Mouse (Mus musculus) lung, postnatal 36 days (tissue): ENCODE measurements around the gene Apoa5.

Experiments used
- DNase-seq: peaks from one replicate; pipeline ENCODE4 v3.0.0; 2022; ENCODE audit warnings: mixed read lengths

Apoa5 gene

DNA sequence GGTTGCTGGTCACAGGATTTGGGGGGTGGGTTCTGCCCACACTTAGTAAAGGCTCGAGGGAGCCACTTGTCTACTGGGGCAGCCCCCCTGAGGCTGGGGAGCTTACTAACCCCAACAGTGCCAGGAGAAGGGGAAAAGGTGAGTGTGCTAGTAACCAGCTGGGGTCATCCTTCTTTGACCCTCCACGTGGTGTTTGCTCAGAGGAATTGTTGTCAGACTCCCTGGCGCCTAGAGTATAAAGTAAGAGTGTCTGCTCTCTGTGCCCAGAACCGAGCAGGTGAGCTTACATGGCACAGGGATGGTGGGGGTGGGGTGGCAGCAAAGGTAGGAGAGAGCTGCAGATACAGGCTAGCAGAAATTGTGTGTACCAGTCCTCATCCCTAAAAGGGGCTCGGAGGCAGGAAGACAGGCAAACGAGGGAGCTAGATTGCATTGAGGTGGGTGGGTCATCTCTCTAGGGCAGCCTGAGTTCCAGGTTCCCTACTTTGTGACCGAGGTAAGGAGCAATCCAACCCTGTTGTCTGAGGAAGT is at the start of gene Apoa5:
Apoa5 (plus strand) TSS at position 291 of the 531 bp plus-strand sequence.
- DNase-seq = no peak

DNA sequence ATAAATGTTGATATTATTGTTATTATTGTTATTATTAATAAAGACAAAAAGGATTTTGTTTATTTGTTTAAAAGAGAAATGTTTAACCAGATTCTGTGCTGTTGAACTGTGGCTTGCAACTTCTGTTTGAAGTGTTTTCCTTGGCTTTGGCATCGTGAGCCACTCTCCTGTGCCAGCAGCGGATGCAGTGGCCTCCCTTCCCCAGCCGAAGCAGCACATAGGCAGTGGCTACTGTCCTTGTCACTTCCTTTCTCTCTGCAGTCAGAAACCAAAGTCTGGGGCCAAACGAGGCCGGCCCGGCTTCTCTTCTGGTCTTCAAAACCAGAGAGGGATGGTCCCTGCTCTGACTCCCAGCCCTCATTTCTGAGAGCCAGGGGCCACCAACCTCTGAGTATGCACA is 45.3 kb upstream of the Apoa5 start:
- peak; percentile 52 for DNase-seq

DNA sequence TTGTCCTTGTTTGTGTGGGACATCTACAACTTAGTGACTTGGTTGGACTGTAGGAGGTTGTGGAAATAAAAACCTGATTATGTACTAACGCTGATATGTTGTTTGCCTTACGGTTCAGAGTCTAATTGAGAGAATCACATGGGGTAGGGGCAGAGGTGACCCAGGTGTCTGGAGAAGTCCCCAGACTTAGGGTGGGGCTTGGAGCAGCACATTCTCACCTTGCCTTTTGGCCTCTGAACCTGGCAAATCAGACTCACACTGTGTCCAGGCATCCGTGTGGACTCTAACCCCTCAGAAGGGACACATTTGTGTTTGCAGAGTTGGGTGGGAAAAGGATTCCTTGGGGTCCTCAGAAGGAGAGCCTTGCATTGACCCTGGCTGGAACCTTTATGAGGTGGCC is 44.3 kb upstream of the Apoa5 start:
- no peak for DNase-seq

DNA sequence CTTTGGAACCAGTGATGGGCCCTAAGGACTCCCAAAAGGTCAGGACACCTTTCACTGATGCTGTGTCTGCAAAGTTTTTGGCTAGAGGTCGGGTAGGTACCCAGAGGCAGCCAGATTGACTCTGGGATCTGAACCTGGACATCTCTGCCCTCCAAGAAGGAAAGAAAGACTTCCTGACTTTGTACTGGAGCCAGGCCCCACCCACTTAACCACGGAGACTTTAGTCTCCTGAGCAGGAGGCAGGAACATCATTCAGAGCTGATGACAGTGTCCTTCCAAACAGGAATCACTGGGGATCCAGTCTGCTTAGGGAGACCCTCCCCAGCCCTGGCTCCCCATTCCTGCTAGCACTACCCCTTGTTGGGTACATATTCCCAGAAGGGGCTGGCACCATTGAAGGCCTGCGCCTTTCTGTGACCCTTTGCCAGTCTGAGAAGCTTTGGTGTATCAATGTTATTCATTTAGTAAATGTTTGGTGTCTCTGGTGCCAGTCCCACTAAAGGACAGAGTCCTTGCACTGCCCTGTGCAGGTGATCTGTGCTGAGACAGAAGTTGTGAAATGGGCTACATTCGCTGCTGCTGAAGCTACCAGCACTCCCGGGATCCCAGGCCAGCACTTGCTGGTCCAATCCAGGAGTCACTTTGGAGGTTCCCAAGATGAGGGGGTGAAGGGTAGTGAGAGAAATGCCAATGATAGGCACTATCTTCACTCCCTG is 43.3 kb upstream of the Apoa5 start:
- DNase-seq = no peak

DNA sequence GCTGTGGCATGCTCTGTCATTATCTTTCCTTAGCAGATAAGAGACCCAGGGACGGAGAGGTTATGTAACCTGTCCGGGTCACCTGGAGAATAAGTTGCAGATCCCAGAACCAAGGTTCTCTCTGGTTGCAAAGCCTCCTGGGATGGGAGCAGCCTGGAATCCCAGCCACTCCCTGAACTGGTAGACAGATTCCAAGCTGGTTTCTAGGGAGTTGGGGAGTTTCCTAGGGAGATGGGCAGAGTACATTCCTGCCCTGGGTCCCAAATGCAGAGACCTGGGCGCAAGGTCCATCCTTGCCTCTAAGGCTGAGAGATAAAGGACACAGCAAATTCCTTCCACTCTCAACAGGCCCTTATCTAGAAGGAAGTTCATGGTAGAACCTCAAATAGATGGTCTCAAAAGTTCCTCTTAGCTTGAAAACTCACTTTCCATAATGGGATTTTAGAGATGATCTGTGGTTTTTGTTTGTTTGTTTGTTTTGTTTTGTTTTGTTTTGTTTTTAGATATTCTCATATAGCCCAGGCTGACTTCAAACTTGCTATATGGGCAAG is 41.3 kb upstream of the Apoa5 start:
- DNase-seq = no peak

DNA sequence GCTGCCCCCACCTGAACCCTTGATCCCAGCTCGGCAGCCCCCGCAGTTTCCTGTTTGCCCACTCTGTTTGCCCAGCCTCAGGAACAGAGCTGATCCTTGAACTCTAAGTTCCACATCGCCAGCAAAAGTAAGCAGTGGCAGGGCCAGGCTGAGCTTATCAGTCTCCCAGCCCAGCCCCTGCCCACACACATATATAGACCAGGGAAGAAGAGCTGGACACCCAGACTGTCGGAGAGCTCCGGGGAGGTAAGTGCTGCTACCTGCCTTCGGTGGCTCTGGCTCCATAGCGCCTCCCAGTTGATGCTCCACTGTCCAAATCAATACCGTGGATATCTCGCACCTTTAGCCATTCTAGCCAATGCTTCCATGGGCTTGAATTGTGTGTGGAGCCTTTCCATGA is 39.9 kb upstream of the Apoa5 start, which contains the start of gene Apoa1:
Apoa1 (plus strand) TSS at position 90 of the 400 bp plus-strand sequence.
- no peak for DNase-seq

DNA sequence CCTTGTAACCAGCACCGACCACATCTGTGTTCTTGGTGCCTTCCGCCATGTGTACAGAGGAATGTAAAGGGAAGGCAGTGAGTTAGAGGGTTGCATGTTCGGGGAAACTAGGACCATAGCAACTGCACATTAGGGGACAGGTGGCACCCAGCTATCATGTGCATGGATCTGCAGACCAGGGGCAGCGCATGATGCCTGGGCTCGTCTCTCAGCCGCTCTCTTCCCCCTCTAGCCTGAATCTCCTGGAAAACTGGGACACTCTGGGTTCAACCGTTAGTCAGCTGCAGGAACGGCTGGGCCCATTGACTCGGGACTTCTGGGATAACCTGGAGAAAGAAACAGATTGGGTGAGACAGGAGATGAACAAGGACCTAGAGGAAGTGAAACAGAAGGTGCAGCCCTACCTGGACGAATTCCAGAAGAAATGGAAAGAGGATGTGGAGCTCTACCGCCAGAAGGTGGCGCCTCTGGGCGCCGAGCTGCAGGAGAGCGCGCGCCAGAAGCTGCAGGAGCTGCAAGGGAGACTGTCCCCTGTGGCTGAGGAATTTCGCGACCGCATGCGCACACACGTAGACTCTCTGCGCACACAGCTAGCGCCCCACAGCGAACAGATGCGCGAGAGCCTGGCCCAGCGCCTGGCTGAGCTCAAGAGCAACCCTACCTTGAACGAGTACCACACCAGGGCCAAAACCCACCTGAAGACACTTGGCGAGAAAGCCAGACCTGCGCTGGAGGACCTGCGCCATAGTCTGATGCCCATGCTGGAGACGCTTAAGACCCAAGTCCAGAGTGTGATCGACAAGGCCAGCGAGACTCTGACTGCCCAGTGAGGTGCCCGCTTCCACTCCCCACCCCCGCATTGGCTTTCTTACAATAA is 38.6 kb upstream of the Apoa5 start:
- peak; percentile 87 for DNase-seq

DNA sequence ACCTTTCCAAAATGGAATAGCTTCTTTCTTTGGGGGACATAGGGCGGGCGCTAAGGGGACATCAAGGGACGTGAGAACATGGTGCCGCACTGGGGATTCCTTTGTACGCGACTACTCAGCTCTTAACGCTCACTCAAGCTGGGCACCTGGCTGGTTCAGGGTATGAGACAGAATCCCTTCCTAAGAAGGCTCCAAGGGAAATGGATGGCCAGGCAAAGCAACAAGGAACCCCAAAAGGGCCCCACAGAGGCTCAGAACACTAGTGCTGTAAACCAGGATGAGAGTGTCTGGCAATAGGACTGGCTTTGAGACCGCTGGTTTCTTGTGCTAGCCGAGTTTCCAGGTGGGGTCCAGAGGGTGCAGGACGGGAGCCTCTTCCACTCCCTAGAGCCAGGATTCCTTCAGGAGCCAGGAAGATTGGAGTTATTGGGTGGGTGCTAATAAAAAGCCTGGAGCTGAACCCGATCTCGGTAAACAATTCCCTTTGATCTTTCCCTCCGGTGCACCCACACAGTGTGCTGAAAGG is 37.9 kb upstream of the Apoa5 start:
- no peak for DNase-seq

DNA sequence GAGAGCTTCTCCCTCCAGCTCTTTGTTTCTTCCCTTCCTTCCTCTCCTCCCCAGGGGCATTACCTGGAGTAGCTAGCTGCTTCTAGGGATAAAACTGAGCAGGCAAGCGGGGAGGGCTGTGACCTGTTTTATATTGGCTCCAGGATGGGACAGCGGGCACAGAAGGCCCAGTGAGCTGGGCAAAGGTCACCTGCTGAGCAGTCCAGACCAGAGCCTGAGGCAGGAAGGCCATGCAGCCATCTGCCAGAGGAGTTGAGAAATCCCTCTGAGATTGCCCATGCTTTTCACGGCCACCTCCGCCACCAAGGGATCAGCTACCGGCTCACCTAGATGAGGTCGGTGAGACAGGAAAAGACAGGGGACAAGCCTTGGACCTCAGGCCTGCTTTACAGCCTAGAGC is 33.2 kb upstream of the Apoa5 start:
- no peak for DNase-seq

DNA sequence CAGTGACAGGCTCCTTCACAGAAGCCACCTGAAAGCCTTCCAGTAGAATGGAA is 33.0 kb upstream of the Apoa5 start, which contains the start of gene Apoc3:
Apoc3 (minus strand) TSS at position 41 of the 53 bp plus-strand sequence.
- no peak for DNase-seq

DNA sequence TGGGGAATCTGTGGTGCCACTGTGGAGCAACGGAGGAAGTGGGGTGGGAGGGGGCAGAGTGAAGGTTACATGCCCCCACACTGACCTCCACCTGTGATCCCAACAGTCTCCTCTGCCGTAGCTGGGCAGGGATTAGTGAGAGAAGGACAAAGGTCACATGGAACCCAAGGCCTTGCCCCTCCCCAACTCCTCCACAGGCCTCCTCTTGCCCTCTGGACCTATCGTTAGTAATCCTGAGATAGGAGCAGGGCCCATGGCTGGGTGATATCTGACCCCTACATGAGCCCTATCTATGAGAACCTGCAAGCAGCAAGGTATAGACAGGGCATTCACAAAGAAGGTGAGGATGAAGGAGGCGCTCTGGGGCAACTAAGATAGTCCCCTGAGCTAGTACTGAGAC is 32.8 kb upstream of the Apoa5 start:
- no peak for DNase-seq

DNA sequence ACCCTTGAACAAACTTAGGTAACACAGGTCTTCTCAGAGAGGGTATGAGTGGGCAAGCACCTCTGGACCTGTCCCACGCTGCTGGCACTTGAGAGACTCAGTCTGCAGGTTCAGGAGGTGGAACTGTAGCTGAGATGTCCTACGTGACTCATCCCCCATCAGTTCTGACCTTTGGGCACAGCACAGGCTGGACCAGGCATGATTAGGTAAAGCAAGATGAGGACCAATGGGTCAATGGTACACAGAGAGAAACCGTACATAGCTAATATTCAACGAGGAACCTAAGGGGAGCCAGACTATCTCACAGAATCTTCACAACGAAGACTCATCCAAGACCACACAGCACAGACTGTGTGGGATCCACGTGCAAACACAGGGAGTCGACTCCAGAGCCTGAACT is 29.6 kb upstream of the Apoa5 start:
- no peak for DNase-seq

DNA sequence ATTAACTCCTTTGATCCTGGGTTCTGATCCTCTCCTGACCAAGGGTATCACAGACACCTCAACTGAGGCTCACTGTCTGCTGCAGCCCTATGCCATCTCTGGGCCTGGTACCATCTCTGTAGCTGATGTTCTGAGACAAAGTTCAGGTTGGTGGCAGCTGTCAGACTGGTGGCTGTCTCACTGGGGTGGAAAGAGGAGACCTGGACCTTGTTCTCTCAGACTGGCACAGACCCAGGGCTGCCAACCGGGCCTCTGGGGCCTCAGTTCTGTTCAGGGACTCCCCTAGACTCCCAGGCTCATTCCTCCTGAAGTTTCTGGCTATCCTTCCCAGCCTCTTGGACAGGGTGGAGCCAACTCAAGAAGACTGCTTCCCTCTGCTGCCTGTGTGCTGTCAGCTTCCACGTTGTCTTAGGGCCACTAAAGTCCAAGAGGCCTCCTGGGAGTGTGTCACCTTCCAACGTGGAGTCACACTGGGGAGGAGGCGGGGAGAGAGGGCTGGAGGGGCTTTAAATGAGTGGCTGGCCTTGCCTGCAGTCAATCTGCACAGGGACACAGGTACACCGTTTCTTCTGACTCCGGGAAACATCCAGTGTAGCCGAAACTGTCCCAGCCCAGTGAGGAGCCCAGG is 27.8 kb upstream of the Apoa5 start, which contains the start of gene Apoa4:
Apoa4 (plus strand) TSS at position 171 of the 628 bp plus-strand sequence.
- DNase-seq = no peak

DNA sequence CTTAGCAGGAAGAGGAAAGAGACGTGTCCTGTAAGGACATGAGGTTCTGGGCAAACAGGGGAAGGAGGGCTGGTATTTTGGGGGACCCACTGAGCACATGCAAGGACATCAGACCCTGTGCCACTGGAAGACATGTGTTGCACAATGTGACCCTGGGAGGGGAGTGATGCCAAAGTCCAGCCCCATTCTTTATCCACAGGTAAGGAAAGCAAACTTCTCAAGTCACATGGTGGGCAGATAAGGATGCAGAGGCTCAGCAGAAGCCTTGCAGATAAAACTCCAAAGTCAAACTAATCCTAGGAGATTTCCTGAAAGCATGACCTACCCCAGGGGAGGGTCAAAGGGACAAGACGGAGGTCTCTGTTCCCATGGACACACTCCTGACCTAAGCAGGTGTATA is 26.6 kb upstream of the Apoa5 start:
- no peak for DNase-seq

DNA sequence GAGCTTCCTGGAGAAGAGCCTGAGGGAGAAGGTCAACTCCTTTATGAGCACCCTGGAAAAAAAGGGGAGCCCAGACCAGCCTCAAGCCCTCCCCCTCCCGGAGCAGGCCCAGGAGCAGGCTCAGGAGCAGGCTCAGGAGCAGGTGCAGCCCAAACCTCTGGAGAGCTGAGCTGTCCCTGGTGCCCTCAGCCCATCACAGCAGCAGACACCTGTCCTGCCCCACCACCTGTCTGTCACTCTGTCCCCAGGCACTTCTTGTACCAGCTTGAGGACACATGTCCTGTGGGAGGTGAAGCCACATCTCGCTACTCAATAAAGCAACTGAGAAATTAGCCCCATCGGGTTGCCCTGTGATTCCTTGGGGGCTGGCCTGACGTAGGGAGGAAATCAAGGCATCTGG is 25.3 kb upstream of the Apoa5 start:
- DNase-seq = no peak

DNA sequence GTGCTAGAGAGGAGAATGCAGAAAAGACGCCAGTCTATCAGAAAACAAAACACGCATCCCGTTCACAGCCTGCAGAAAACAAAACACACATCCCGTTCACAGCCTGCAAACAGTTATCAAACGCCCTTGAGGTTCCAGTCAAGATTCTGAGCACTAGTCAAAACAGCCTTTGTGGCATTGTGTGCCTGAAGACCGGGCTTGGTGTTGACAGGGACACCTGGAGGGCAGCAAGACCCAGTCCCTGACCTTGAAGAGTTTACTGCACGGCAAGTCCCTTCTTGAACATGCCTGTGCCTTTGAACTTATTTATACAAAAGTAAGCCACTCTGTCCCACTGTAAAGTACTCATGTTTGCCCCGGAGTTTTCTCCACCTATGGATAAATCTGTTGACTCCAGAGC is 24.8 kb upstream of the Apoa5 start:
- no peak for DNase-seq

DNA sequence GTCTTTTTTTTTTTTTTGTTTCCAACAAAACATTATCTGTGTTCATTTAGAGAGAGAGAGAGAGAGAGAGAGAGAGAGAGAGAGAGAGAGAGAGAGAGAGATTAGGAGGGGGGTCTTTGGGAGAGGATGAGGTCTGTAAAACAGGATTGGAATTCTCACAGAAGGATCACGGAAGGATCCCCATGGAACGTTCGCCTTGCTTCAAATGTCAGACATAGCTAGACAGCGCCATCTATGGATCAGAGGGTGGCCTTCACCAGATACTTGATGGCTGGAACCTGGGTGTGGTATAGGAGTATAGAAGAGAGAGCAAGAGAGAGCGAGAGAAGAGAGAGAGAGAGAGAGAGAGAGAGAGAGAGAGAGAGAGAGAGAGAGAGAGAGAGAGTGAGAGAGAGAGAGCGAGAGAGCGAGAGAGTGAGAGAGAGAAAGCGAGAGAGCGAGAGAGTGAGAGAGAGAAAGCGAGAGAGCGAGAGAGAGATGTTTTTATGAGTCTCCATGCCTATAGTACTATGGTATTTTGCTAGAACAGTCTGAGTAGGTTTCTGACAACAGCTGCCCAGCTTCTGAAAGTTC is 21.6 kb upstream of the Apoa5 start:
- peak; percentile 85 for DNase-seq

DNA sequence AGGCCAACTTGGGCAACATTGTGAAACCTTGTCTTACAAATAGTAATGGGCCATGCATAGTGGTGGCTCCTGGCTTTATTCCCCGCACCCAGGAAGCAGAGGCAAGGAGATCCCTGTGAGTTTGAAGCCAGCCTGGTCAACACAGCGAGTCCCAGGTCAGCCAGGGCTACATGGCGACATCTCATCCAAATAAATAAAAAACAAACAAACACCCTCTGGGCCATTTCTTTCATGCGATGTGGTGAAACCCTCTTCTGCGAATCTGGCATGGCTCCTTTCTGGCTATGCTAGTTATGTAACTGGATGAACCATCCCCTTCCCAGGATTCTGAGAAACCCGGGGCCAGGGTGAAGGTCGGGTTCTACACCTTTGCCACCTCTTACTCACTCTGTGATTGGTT is 12.3 kb upstream of the Apoa5 start:
- no peak for DNase-seq

DNA sequence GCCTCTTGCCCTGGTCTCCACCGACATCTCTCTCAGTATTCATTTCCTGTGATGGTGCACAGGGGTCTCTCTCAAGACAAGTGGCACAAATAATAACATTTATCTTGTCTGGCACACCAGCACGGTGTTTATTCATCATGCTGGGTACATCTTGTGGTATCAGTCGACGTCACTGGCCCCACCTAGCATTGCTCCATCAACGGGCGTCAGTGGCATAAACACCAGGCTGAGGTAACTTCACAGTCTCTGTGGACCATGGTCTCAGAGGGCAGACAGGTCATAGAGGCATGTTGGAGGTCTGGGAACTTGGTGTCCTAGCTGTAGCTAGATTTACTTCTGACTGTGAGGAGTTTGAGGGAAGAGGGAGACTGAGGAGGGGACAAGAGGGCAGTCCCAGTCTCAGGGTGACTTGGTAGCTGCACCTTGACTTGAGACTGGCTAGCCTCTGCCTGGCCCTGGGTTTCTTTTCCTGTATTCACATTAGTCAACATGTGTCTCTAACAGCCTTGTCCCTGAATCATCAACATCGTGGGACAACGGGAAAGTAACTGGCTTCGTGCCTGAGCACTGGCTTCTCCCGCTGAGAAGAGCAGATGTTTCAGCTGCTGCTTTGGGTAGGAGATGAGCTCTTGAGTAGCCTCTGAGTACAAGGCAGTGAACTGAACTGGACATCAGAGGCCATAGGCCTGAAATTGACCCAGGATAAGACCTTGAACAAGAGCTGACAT is 11.6 kb upstream of the Apoa5 start:
- DNase-seq = peak; percentile 19

DNA sequence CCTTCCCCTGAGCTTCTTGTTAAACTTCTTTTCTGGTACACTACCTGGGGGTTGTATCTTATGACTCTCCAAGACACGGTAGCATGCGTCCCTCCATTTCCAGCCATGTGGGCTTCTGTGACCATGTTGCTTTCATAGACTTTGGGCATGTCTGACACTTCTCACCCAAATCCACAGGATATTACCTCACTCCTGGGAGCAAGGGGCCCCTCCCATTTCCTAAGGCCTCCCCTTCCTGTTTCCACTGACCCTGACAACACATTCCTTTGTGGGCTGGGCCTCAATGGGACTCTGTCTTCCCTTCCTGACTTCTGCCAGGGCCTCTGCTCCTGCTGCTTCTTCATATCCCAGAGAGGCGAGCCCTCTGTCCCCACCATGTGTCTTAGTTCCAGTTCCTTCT is 10.9 kb upstream of the Apoa5 start:
- peak; percentile 30 for DNase-seq

DNA sequence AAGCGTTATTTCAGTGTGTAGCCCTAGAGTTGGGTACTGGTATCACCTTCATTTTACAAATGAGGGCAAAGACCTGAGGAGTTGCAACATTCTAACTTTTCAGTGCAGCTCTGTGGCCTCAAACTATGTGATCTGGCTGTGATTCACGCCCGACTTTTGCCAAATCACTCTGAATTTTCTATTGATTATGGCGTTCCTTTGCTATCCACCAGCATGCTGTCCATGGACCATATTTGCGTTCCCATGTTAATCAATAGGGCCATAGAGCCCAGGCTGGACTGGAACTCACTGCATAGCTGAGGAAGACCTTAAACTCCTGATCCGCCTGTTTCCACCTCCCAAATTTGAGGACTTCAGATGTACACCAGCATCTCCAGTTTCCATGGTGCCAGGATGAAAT is 9.3 kb upstream of the Apoa5 start:
- no peak for DNase-seq

DNA sequence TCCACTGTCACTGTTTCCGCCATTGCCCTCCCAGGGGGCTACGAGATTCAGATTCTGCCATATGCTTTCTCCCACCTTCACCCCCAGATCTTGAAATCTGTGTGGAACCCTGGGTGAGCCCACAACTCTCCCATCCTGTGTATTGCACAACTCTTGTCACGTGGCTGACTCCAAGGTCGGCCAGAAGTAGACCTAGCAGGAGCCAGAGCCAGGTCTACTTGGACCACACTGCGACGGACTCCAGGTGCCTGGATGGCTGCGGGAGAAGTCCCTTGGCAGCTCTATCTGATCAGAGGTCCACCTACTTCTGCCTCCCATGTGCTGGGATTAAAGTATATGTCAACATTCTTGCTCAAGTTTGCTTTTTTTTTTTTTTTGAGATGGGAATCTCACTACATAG is 7.3 kb upstream of the Apoa5 start:
- no peak for DNase-seq
